Mouse (Mus musculus): ENCODE measurements at regions not wholly inside any gene's neighbourhood (a gene's known extent, or its start where the extent isn't known, plus 50 kb on each side); places are given as distances from the start of the nearest gene placed in this dataset.

DNA sequence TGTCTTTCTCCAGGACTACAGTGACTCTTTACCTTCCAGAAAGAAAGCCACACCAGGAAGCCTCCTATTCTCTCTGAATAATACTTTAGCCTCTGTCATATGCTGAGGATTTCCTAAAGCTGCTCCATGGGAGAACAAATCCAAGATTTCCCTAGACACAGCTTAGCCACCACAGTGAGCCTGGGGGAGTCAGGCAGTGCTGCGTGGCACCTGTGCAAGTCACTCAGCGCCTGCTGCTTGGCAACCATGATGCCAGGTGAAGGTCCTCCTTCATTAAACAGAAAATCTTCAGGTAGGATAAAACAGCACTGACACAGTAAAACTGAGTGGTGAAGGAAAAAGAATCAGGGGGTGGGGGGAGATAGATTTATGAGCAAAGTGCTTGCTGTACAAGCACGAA is 109.9 kb upstream of the Gadl1 start:
- no peaks in the 10 kb centered on the region for H3K9me3 ChIP-seq (ENCODE audit: low read length)
- ATAC-seq, result no peak
- WGBS, result 86% methylated on average over 3 of the region's 3 CpGs

DNA sequence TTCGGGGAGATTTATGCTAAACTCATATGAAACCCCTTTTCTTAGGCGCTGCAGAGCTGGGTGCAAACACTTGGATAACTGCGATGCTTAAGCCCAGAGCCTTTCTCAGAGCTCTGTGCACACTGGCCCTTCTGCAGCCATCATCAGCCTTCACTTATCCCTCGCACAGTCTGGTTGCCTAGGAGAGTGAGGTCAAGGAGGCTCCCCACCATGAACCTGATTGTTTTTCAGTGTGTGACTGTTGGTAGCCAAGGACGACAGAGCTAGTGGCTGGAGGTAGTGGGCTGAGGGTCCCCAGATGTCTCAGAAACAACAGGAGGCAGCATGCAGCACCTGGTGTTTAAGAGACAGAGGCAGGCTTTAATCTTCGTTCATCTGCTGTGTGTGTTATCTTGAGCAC is 108.6 kb upstream of the Gadl1 start:
- Histone ChIP-seq H3K4me2 (ENCODE audit: low read depth) (no peak overlapping the region), H3K36me3 (ENCODE audit: insufficient read depth) (no peaks in the 10 kb centered on the region), H3K27me3 (ENCODE audit: insufficient read depth, low read length) (no peaks in the 10 kb centered on the region), H3K9me3 (ENCODE audit: low read length) (no peaks in the 10 kb centered on the region), H3K27ac (ENCODE audit: low read depth, low read length) (no peak overlapping the region), H3K9ac (no peak overlapping the region), H3K4me3 (ENCODE audit: low read depth, low read length) (no peak overlapping the region), H3K4me1 (ENCODE audit: insufficient read depth) (no peaks in the 10 kb centered on the region)
- WGBS, result 40% methylated on average over 6 of the region's 6 CpGs
- TF ChIP-seq CTCF (IDR thresholded peaks at IDR 0.05; ENCODE audit: low read depth), result no peak
- DNase-seq (no peak), ATAC-seq (0 out of 2 replicates have a peak, but pooled peaks have one; percentile 25)

More for the DNA sequence above, 109.9 kb upstream of the Gadl1 start:
- no peak for DNase-seq
- no peak for TF ChIP-seq CTCF (IDR thresholded peaks at IDR 0.05; ENCODE audit: low read depth)
- H3K27ac ChIP-seq (ENCODE audit: low read depth, low read length), result no peak overlapping the region
- H3K4me3 ChIP-seq (ENCODE audit: low read depth, low read length), result no peak overlapping the region
- no peak overlapping the region for H3K9ac ChIP-seq
- no peak overlapping the region for H3K4me2 ChIP-seq (ENCODE audit: low read depth)
- no peaks in the 10 kb centered on the region for H3K36me3 ChIP-seq (ENCODE audit: insufficient read depth)
- H3K27me3 ChIP-seq (ENCODE audit: insufficient read depth, low read length), result no peaks in the 10 kb centered on the region
- H3K4me1 ChIP-seq (ENCODE audit: insufficient read depth), result no peaks in the 10 kb centered on the region

DNA sequence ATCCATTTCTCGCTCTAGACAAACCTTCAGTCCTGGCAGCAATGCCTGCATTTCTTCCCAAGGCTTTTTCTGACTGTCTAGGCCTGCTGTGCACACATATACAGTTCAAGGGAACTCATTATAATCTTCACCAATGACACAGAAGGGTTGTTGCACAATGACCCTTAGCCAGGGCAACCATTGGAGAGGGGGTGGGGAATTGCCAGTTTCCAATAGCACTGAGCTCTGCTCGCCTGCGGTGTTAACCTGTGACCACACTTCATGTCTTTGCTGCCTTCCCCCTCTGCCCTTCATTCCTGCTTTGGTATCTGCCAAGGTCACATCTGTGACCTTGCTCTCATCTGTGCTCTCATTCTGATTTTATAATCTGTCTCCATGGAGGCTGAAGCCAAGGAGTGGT is 106.2 kb upstream of the Gadl1 start:
- DNase-seq (no peak), ATAC-seq (no peak)
- no peak overlapping the region for H3K4me2 ChIP-seq (ENCODE audit: low read depth)
- no peak overlapping the region for H3K4me3 ChIP-seq (ENCODE audit: low read depth, low read length)
- H3K9ac ChIP-seq, result no peak overlapping the region
- no peaks in the 10 kb centered on the region for H3K27me3 ChIP-seq (ENCODE audit: insufficient read depth, low read length)
- 89% methylated on average over 3 of the region's 3 CpGs for WGBS
- H3K4me1 ChIP-seq (ENCODE audit: insufficient read depth), result no peaks in the 10 kb centered on the region
- no peaks in the 10 kb centered on the region for H3K9me3 ChIP-seq (ENCODE audit: low read length)
- no peak for TF ChIP-seq CTCF (IDR thresholded peaks at IDR 0.05; ENCODE audit: low read depth)
- H3K27ac ChIP-seq (ENCODE audit: low read depth, low read length), result no peak overlapping the region
- no peaks in the 10 kb centered on the region for H3K36me3 ChIP-seq (ENCODE audit: insufficient read depth)

DNA sequence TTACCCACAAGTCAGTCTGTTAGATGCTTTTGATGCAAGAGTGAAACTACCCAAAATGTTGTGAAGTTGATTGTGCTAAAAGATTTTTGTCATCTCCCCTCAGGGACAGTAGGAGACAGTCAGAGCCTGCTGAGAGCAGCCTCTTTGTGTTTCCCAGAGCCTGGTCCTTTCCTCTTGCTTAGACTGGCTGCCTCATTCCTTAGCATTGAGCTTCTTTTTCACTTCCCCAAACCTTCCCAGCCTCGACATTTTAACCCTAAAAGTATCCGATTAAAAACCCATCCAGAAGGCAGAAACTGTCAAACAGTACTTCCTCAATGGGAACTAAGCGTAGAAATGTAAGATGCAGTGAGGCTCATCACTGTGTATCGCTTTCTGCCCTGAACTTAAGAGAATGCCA is 104.0 kb upstream of the Gadl1 start:
- Histone ChIP-seq H3K27ac (ENCODE audit: low read depth, low read length) (no peak overlapping the region), H3K27me3 (ENCODE audit: insufficient read depth, low read length) (no peaks in the 10 kb centered on the region), H3K4me1 (ENCODE audit: insufficient read depth) (no peaks in the 10 kb centered on the region), H3K4me2 (ENCODE audit: low read depth) (no peak overlapping the region), H3K9me3 (ENCODE audit: low read length) (no peaks in the 10 kb centered on the region), H3K4me3 (ENCODE audit: low read depth, low read length) (no peak overlapping the region), H3K36me3 (ENCODE audit: insufficient read depth) (no peaks in the 10 kb centered on the region), H3K9ac (no peak overlapping the region)
- no peak for DNase-seq
- no peak for TF ChIP-seq CTCF (IDR thresholded peaks at IDR 0.05; ENCODE audit: low read depth)
- no peak for ATAC-seq
- 34% methylated on average over 4 of the region's 4 CpGs for WGBS

GRCm38 (mm10) chr9:115806018-115806702 is 103.1 kb upstream of the Gadl1 start:
- Histone ChIP-seq H3K4me3 (ENCODE audit: low read depth, low read length) (no peak overlapping the region), H3K4me2 (ENCODE audit: low read depth) (no peak overlapping the region), H3K36me3 (ENCODE audit: insufficient read depth) (no peaks in the 10 kb centered on the region), H3K9ac (no peak overlapping the region), H3K27ac (ENCODE audit: low read depth, low read length) (no peak overlapping the region), H3K27me3 (ENCODE audit: insufficient read depth, low read length) (no peaks in the 10 kb centered on the region), H3K9me3 (ENCODE audit: low read length) (no peaks in the 10 kb centered on the region), H3K4me1 (ENCODE audit: insufficient read depth) (no peaks in the 10 kb centered on the region)
- DNase-seq, result no peak
- 82% methylated on average over 10 of the region's 10 CpGs for WGBS
- no peak for ATAC-seq
- TF ChIP-seq CTCF (IDR thresholded peaks at IDR 0.05; ENCODE audit: low read depth), result no peak

- H3K4me2 ChIP-seq (ENCODE audit: low read depth), result no peak overlapping the region
- no peaks in the 10 kb centered on the region for H3K9me3 ChIP-seq (ENCODE audit: low read length)
- no peak overlapping the region for H3K27ac ChIP-seq (ENCODE audit: low read depth, low read length)
- H3K4me1 ChIP-seq (ENCODE audit: insufficient read depth), result no peaks in the 10 kb centered on the region
- DNase-seq (no peak), ATAC-seq (no peak)
- WGBS, result 74% methylated on average over 5 of the region's 5 CpGs
- H3K9ac ChIP-seq, result no peak overlapping the region
- no peaks in the 10 kb centered on the region for H3K27me3 ChIP-seq (ENCODE audit: insufficient read depth, low read length)
- no peak overlapping the region for H3K4me3 ChIP-seq (ENCODE audit: low read depth, low read length)
- H3K36me3 ChIP-seq (ENCODE audit: insufficient read depth), result no peaks in the 10 kb centered on the region
- TF ChIP-seq CTCF (IDR thresholded peaks at IDR 0.05; ENCODE audit: low read depth), result no peak
These were observed 69.1 kb upstream of the Gadl1 start for GRCm38 (mm10) chr9:115840186-115840585.

- Histone ChIP-seq H3K4me2 (ENCODE audit: low read depth) (no peak overlapping the region), H3K4me1 (ENCODE audit: insufficient read depth) (no peaks in the 10 kb centered on the region), H3K27me3 (ENCODE audit: insufficient read depth, low read length) (no peaks in the 10 kb centered on the region), H3K4me3 (ENCODE audit: low read depth, low read length) (no peak overlapping the region), H3K9ac (no peak overlapping the region), H3K36me3 (ENCODE audit: insufficient read depth) (no peaks in the 10 kb centered on the region), H3K27ac (ENCODE audit: low read depth, low read length) (no peak overlapping the region), H3K9me3 (ENCODE audit: low read length) (no peaks in the 10 kb centered on the region)
- DNase-seq (no peak), ATAC-seq (no peak)
- WGBS, result 76% methylated on average over 8 of the region's 8 CpGs
- no peak for TF ChIP-seq CTCF (IDR thresholded peaks at IDR 0.05; ENCODE audit: low read depth)
These were observed 68.5 kb upstream of the Gadl1 start for GRCm38 (mm10) chr9:115840791-115841190.
